Mouse (Mus musculus) right cerebral cortex, postnatal 14 days (tissue): ENCODE measurements around the gene Itfg2.
"Not testable (repeated sequence)": the region's sequence is repeated elsewhere in the genome, so short reads cannot be mapped to it uniquely, and the experiment has no call there.

Experiments
- DNase-seq: peaks from one replicate; pipeline ENCODE4 v3.0.0; 2022

Itfg2 gene

DNA sequence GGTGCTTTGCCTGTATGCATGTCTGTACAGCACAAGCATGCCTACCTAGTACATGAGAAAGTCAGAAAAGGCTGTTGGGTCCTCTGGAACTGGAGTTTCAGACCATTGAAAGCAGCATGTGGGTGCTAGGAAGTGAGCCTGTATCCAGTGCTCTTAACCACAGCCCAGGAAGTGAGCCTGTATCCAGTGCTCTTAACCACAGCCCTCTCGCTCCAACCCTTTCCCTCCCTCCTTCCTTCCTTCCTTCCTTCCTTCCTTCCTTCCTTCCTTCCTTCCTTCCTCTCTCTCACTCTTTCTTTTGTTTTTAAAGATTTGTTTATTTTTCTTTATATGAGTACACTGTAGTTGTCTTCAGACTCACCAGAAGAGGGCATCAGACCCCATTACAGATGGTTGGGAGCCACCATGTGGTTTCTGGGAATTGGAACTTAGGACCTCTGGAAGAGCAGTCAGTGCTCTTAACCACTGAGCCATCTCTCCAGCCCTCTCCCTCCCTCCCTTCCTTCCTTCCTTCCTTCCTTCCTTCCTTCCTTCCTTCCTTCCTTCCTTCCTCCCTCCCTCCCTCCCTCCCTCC is 44.0 kb downstream of the Itfg2 start:
- not testable (repeated sequence) for DNase-seq

GRCm38 (mm10) chr6:128379636-128380035 is 45.1 kb downstream of the Itfg2 start:
- DNase-seq: no peak

DNA sequence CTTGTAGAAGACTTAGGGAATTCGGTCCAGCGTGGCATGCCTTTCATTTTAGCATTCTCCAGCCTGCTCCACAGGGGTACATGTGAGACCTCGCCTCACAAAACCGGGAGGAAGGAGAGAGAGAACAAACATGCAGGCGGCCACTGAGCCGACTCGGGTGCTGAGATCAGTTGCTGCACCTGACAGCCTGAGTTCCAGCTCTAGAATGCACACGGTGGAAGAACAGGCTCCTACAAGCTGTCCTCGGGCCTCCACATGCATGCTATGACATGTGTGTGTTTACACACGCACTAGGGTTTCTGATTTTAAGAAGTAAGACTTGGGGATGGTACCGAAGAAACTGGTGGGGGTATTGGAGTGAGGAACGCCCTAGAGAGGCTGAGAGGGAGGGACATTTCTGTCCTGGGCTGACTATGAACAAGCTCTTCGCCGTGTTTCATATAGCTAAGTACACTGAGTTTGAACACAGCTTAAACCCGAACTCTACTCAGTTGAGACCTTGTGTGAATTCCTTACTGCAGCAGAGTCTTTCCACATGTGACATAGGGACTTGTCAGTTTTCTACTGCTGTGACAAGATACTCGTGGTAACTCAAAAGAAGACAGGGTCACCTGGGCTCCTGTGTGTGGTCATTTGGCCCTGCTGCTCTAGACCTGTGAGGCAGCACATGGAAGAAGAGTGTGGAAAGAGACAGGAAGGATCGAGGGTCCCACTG is 48.2 kb downstream of the Itfg2 start:
- no peak for DNase-seq

GRCm38 (mm10) chr6:128375192-128375591 is 49.5 kb downstream of the Itfg2 start, which contains the start of the genes Tex52 and Gm44596:
Gene Tex52, plus strand, starts transcription at chr6:128375456.
Gene Gm44596, plus strand, starts transcription at chr6:128375503.
- no peak for DNase-seq

GRCm38 (mm10) chr6:128370040-128370439 is 54.7 kb downstream of the Itfg2 start:
- no peak for DNase-seq

DNA sequence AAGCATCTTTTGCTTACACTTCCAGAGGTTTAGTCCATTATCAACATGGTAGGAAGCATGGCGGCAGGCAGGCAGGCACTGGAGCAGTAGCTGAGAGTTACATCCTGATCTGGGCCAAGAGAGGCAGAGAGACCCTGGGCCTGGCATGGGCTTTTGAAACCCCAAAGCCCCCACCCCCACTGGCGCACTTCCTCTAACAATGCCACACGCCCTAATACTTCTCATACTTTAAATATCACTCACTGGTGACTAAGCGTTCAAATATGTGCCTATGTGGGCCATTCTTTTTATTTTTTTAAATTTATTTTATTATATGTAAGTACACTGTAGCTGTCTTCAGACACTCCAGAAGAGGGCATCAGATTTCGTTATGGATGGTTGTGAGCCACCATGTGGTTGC is 58.3 kb downstream of the Itfg2 start:
- DNase-seq: no peak

GRCm38 (mm10) chr6:128364721-128365120 is 60.0 kb downstream of the Itfg2 start:
- no peak for DNase-seq

DNA sequence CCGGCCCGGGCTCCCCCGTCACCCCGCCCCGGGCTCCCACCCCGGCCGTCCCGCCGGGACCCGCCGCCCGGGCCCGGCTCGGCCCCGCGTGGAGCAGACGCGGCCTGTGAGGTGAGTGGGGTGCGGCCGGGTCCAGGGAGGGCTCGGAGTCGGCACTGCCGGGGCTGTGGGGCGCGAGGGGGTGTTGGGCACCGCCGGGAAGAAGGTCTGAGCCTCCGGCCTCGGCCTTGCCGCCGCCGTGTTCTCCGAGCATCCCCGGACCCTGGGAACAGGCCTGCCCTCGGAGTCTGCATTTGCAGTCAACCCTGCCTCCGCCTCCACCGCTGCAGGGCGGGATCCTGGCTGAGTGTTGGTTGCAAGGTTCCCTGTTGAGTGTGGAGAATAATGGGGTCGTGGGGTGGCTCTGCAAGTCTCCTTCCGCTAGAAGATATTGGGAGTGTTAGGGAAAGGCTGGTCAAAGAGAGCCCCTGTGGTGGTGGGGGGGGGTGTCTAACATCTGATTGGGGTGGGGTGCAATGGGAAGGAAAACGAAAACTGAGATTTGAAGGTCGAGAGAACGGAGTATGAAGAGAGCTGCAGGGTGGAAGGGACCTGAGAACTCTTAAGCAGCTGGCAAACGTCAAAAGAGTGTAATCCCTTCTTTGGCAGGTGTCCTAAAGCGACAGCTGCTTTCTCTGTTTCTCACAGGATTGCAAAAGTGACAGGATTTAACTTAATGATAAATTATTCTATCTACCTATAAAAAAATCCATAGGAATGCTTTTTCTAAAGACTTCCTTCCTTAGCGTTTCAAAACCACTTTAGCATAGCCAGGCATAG is 61.5 kb downstream of the Itfg2 start:
- DNase-seq: no peak

DNA sequence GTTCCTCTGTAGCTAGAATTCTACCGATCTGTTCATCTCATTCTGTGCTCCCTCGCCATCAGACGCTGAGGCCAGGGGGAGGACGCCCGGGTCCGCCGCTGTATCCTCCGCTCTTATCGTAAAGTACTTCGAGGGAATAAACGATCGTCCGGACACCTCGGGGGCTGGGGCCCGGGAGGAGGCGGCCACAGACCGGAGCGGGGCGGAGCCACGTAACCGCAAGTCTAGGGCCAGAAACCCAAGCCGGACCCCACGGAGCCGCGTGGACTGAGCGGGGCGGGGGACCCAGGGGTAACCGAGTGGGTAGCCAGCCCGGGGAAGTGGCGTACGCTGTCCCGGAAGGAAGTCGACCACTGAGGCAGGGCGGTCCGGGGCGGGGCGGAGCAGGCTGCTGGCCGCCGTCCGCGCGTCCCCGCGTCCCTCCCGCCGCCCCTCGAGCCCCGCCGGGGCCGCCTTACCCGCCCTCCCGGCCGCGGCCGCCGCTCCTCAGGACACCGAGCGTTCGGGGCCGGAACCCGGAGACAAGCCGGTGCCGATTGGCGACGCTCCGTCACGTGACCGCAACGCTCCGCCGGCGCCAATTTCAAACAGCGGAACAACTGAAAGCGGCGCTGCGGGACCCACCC is 62.2 kb downstream of the Itfg2 start, which contains the start of the genes Rhno1 and Foxm1:
Gene Rhno1 (minus strand): TSS at position 531 of the 626 bp plus-strand sequence.
Gene Foxm1 (plus strand): TSS at position 587 of the 626 bp plus-strand sequence.
- DNase-seq: peak; percentile 84

GRCm38 (mm10) chr6:128361901-128362300 is 62.8 kb downstream of the Itfg2 start:
- no peak for DNase-seq
